Mouse (Mus musculus) myocyte (in vitro differentiated cells): Measurements from ENCODE around the gene Fstl4. TPM values are rescaled to one million over a fixed set of nuclear protein-coding genes. Genes with fewer than 3 reads are reported as not detected.

ENCODE experiments used
- H3K27me3 ChIP-seq: one replicate; pipeline ENCODE4 v1.6.1; 2011; ENCODE audit not compliant: control insufficient read depth, insufficient read depth, insufficient read length
- H3K36me3 ChIP-seq: one replicate; pipeline ENCODE4 v1.6.1; 2011; ENCODE audit not compliant: control insufficient read depth, insufficient read depth
- H3K4me2 ChIP-seq: one replicate; pipeline ENCODE4 v1.6.1; 2011; ENCODE audit warnings: low read depth, control low read depth
- H3K4me3 ChIP-seq: one replicate; pipeline ENCODE4 v1.5.1; 2011; ENCODE audit warnings: mild to moderate bottlenecking, control low read depth, moderate library complexity
- H3K79me2 ChIP-seq: one replicate; pipeline ENCODE4 v1.6.1; 2011; ENCODE audit not compliant: control insufficient read depth, insufficient read depth
- H3ac ChIP-seq: one replicate; pipeline ENCODE4 v1.6.1; 2011; ENCODE audit not compliant: control insufficient read depth, insufficient read length
- CEBPB ChIP-seq: IDR thresholded peaks from 2 replicates; pipeline ENCODE4 v1.6.1; 2011; ENCODE audit warnings: mild to moderate bottlenecking, moderate library complexity; ENCODE audit not compliant: poor library complexity, insufficient read depth, severe bottlenecking
- E2F4 ChIP-seq: IDR thresholded peaks from one replicate; pipeline ENCODE4 v1.6.1; 2011; ENCODE audit warnings: mild to moderate bottlenecking, control low read depth, moderate library complexity; ENCODE audit not compliant: insufficient read depth
- MAX ChIP-seq: IDR thresholded peaks from one replicate; pipeline ENCODE4 v1.6.1; 2011; ENCODE audit warnings: low read depth, mild to moderate bottlenecking, control low read depth
- MYOD1 ChIP-seq, 3 experiments: IDR thresholded peaks; one replicate each; pipeline ENCODE4 v1.6.1; 2011; ENCODE audit warnings: control low read depth in 2 of 3, low read depth in 2 of 3, mild to moderate bottlenecking in 2 of 3, moderate library complexity in 1 of 3; ENCODE audit not compliant: insufficient read length in 2 of 3, control insufficient read depth in 1 of 3
- MYOG ChIP-seq, 3 experiments: IDR thresholded peaks; one replicate each; pipeline ENCODE4 v1.6.1; 2011; ENCODE audit warnings: control low read depth in 2 of 3, low read depth in 2 of 3, mild to moderate bottlenecking in 2 of 3; ENCODE audit not compliant: insufficient read length in 2 of 3, control insufficient read depth in 1 of 3, insufficient read depth in 1 of 3
- POLR2A ChIP-seq: IDR thresholded peaks from one replicate; pipeline ENCODE4 v1.6.1; 2011; ENCODE audit warnings: low read depth, mild to moderate bottlenecking, control low read depth, moderate library complexity; ENCODE audit not compliant: insufficient read length
- POLR2AphosphoS2 ChIP-seq: IDR thresholded peaks from one replicate; pipeline ENCODE4 v1.6.1; 2011; ENCODE audit warnings: low read depth, control low read depth; ENCODE audit not compliant: insufficient read length
- REST ChIP-seq: IDR thresholded peaks from one replicate; pipeline ENCODE4 v1.6.1; 2011; ENCODE audit warnings: mild to moderate bottlenecking, control low read depth, moderate library complexity; ENCODE audit not compliant: insufficient read depth, insufficient read length
- SRF ChIP-seq: IDR thresholded peaks from one replicate; pipeline ENCODE4 v1.6.1; 2011; ENCODE audit warnings: low read depth; ENCODE audit not compliant: control insufficient read depth, insufficient read length
- TCF12 ChIP-seq: IDR thresholded peaks from one replicate; pipeline ENCODE4 v1.6.1; 2011; ENCODE audit warnings: mild to moderate bottlenecking, control low read depth; ENCODE audit not compliant: poor library complexity, insufficient read depth, severe bottlenecking
- TCF3 ChIP-seq: IDR thresholded peaks from one replicate; pipeline ENCODE4 v1.6.1; 2011; ENCODE audit warnings: low read depth, control low read depth; ENCODE audit not compliant: insufficient read length
- USF1 ChIP-seq: IDR thresholded peaks from one replicate; pipeline ENCODE4 v1.6.1; 2011; ENCODE audit warnings: low read depth, mild to moderate bottlenecking, control low read depth, moderate library complexity
- polyA plus RNA-seq: library from polyadenylated mRNA; unstranded; fragments of >200 nt; fragmentation: generic; extraction: Trizol; gene quantifications from one replicate; pipeline ENCODE4 v1.2.1, GENCODE M21; 2012; ENCODE audit warnings: missing spikeins

Fstl4 gene
- polyA plus RNA-seq, 1 experiment, result not detected

GRCm38 (mm10) chr11:52970396-52970795 is 206.0 kb downstream of the Fstl4 start:
- no peak overlapping the region for H3ac ChIP-seq
- no peak overlapping the region for H3K4me3 ChIP-seq
- no peak for TF ChIP-seq POLR2A
- no peak for TF ChIP-seq SRF
- no peak for TF ChIP-seq TCF12
- TF ChIP-seq USF1, result no peak
- TF ChIP-seq MYOG (IDR thresholded peaks at IDR 0.05; ENCODE audit: control insufficient read depth in 1 of 3, insufficient read depth in 1 of 3, insufficient read length in 2 of 3, low read depth in 2 of 3), result no peak
- TF ChIP-seq POLR2AphosphoS2, result no peak
- TF ChIP-seq TCF3, result no peak
- no peak for TF ChIP-seq MAX
- TF ChIP-seq CEBPB, result no peak
- TF ChIP-seq E2F4, result no peak
- no peak for TF ChIP-seq MYOD1 (IDR thresholded peaks at IDR 0.05; ENCODE audit: control insufficient read depth in 1 of 3, insufficient read length in 2 of 3, low read depth in 2 of 3)
- TF ChIP-seq REST, result no peak
- H3K36me3 ChIP-seq, result no peaks in the 10 kb centered on the region
- no peaks in the 10 kb centered on the region for H3K79me2 ChIP-seq
- no peaks in the 10 kb centered on the region for H3K27me3 ChIP-seq
- H3K4me2 ChIP-seq, result no peak overlapping the region

- H3K79me2 ChIP-seq, result no peaks in the 10 kb centered on the region
- TF ChIP-seq E2F4 (no peak), POLR2AphosphoS2 (no peak), MAX (no peak), MYOG (IDR thresholded peaks at IDR 0.05; ENCODE audit: control insufficient read depth in 1 of 3, insufficient read depth in 1 of 3, insufficient read length in 2 of 3, low read depth in 2 of 3) (no peak), USF1 (no peak), REST (no peak), POLR2A (no peak), CEBPB (no peak), TCF12 (no peak), MYOD1 (IDR thresholded peaks at IDR 0.05; ENCODE audit: control insufficient read depth in 1 of 3, insufficient read length in 2 of 3, low read depth in 2 of 3) (no peak), SRF (no peak), TCF3 (no peak)
Measured at GRCm38 (mm10) chr11:52986986-52987385, 222.6 kb downstream of the Fstl4 start.

DNA sequence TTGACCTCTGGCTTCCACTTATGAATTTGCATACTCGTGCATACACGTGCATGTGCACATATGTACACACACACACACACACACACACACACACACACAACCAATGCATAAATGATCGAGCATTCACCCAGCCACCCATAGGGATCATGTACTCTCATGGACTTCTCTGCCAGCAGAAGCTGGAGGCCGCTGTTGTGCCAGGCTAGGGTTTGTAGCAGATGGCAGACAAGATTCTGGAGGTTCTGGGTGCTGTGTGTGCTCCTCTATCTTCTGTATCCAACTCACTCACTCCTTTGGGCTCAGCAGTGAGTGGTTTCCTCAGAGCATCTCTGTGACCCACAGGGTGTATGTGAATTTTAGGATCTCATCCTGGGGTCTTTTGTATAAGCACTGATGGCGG is 230.3 kb downstream of the Fstl4 start:
- Histone ChIP-seq H3K27me3 (no peaks in the 10 kb centered on the region), H3K4me2 (no peak overlapping the region), H3ac (no peak overlapping the region), H3K36me3 (no peaks in the 10 kb centered on the region), H3K79me2 (no peaks in the 10 kb centered on the region), H3K4me3 (no peak overlapping the region)
- TF ChIP-seq POLR2AphosphoS2 (no peak), CEBPB (no peak), SRF (no peak), POLR2A (no peak), USF1 (no peak), REST (no peak), E2F4 (no peak), TCF3 (no peak), TCF12 (no peak), MAX (no peak), MYOG (IDR thresholded peaks at IDR 0.05; ENCODE audit: control insufficient read depth in 1 of 3, insufficient read depth in 1 of 3, insufficient read length in 2 of 3, low read depth in 2 of 3) (no peak), MYOD1 (IDR thresholded peaks at IDR 0.05; ENCODE audit: control insufficient read depth in 1 of 3, insufficient read length in 2 of 3, low read depth in 2 of 3) (no peak)

More at GRCm38 (mm10) chr11:52986986-52987385, 222.6 kb downstream of the Fstl4 start:
- Histone ChIP-seq H3K4me3 (no peak overlapping the region), H3K36me3 (no peaks in the 10 kb centered on the region), H3K27me3 (no peaks in the 10 kb centered on the region), H3K4me2 (no peak overlapping the region), H3ac (no peak overlapping the region)

DNA sequence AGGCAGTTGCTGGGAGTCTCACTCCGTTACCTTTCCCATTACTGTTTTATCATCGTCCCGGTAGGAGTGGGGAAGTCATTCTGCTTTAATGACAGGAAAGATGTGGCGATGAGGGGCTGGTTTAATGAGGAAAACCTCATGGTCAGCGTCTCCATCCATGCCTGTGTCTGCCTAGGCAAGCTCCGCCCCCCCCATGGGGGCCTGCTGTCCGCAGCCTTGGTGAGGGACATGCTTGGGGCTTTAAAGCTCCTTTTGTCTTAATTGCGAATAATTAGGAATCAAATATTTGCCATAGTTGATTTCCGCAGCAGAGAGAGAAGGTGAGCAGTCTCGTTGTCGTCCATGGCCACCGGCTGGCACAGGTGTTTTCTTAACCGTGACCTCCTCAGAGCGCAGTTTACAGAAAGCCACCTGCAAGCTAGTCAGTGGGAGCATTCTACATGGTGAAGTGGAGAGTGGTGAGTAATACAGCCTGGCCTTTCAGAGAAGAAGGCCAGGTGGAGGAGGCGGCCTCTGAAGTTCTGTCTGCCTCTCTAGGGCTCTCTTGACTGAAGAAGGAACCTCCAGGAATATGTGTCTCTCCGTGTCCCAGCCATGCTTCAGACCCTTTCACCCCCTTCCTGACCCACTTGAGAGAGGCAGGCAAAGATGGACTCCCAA is 232.1 kb downstream of the Fstl4 start:
- no peak for TF ChIP-seq TCF12
- no peak for TF ChIP-seq MAX
- TF ChIP-seq MYOG (IDR thresholded peaks at IDR 0.05; ENCODE audit: control insufficient read depth in 1 of 3, insufficient read depth in 1 of 3, insufficient read length in 2 of 3, low read depth in 2 of 3), result no peak
- TF ChIP-seq POLR2AphosphoS2, result no peak
- no peak for TF ChIP-seq USF1
- no peak for TF ChIP-seq REST
- no peak for TF ChIP-seq E2F4
- TF ChIP-seq CEBPB, result no peak
- no peak for TF ChIP-seq TCF3
- no peak for TF ChIP-seq POLR2A
- TF ChIP-seq MYOD1 (IDR thresholded peaks at IDR 0.05; ENCODE audit: control insufficient read depth in 1 of 3, insufficient read length in 2 of 3, low read depth in 2 of 3), result no peak
- no peak for TF ChIP-seq SRF
- H3K4me2 ChIP-seq, result no peak overlapping the region
- H3K4me3 ChIP-seq, result no peak overlapping the region
- no peaks in the 10 kb centered on the region for H3K27me3 ChIP-seq
- H3ac ChIP-seq, result no peak overlapping the region
- H3K79me2 ChIP-seq, result no peaks in the 10 kb centered on the region
- H3K36me3 ChIP-seq, result no peaks in the 10 kb centered on the region
